Mouse (Mus musculus): ENCODE results near the gene Zbtb41.

The Zbtb41 gene

DNA sequence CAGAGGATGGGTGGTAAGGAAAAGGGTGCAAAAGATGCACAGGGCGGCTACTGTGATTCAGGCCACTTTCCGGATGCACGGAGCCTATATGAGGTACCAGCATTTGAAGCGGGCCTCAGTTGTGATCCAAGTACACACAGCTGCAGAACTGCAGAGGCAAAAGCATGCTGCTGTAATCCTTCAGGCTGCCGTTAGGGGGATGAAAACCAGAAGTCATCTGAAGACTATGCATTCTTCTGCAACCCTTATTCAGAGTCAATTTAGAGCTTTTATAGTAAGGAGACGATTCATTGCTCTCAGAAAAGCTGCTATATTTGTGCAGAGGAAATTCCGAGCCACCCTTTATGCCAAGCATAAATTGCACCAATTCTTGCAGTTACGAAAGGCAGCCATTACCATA is 58.2 kb downstream of the Zbtb41 start:
- no peak for DNase-seq

DNA sequence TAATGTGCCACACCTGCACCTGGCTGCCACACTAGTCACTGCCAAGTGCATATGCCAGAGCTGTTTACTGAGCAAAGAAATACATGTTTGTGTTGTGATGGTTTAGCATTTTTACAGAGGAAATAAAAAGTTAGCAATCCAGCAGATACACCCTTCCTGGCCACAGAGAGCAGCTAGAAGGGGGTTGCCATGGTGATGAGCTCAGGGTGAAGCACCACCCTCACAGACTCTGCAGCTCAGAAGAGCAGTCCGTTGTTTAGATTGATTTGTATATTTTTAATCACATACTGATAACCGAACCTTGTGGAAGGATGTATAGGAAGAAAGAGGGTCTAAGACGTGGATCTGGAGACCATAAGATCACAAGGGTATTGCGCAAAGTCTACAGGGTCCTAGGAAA is 59.1 kb downstream of the Zbtb41 start:
- DNase-seq, result no peak

DNA sequence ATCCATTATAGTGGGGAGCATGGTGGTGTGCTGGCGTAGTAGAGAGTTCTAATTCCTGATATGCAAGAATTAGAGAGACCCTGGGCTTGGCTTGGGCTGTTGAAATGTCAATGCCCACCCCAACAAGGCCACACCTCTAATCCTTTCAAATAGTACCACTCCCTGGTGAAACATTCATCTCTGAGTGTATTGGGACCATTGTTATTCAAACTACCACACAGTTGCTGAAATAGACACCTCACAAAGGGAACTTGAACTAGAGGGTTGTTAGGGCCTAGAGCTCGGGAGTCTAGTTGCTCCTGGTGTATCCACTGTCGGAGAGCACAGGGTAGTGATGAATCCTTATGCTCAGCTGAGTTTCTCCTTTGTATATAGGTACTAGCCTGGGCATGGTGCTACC is 72.5 kb downstream of the Zbtb41 start:
- DNase-seq, result no peak

DNA sequence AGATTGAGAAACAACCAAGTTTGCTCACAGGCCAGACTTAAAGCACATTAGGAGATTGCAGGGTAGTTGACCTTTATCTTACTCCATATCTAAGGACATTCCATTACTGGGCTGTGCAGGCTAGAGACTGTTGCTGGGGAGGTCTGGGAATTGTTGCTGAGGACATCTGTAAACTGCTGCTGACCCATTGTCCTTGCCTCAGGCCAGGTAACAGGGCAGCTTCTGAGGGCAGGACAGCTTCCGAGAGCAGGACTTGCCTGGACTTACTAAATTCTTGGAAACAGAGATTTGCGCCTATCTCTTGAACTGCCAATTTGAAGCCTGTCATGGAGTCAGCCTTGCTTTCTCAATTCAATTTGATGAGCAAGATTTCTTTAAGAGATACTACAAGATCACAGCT is 73.3 kb downstream of the Zbtb41 start:
- DNase-seq, result no peak

DNA sequence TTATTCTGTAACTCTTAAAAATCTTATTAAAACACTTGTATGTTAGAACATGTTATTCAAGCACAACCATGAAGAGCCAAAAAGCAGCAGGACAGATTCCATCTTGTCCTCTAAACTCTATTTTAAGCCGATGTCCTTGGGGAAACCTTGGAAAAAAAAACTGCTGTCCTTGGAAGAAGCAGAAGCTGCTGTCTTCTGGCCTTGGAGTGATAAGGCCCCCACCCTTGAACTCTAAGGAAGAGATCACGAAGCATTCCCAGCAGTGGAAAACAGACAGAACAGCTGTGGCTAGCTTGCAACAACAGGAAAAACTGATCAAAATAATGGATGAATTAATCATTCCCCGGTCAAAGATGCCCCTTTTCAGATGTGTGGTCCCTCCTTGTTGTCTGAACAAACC is 74.1 kb downstream of the Zbtb41 start:
- DNase-seq, result no peak

DNA sequence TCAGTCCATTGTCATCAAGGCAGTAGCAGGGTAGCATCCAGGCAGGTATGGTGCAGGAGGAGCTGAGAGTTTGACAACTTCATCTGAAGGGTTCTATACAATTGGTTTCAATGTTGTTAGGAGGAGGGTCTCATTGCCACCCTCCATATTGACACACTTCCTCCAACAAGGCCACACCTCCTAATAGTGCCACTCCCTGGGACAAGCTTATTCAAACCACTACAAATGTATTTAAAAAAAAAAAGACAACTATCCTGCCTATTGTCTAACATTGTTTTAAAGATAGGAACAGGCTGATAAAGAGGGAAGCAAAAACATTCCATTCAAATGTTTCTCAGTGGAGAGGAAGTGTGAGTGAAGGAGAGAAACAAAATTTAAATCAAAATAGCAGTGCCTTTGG is 77.7 kb downstream of the Zbtb41 start:
- DNase-seq, result no peak

DNA sequence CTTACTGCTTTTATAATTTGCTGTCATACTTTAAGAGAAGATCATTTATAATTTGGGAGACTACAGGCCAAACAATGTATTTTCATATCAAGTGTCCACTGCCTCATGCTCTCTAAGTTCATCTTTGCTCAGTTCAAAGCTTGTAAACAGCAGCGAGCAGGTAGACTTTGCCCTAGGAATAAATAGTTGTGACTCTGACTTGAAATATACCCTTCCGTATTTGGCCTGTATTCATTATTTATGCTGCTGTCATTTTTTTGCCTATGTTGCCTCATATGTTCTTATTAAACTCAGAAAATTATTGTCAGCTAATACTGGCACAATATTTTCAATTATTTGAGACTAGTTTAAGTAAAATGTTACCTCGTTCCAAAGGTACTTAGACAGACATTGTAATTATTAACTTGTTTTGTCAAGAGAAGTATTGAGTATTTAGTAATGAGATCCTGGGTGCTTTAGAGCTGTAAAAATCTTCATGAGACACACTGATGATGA is 79.2 kb downstream of the Zbtb41 start, which contains the start of gene F13b:
Gene F13b (plus strand): TSS at position 445 of the 495 bp plus-strand sequence.
- no peak for DNase-seq

Measured in spleen, adult 18-20 months (tissue).